Mouse (Mus musculus): ENCODE measurements around the gene Gm44503.

DNA sequence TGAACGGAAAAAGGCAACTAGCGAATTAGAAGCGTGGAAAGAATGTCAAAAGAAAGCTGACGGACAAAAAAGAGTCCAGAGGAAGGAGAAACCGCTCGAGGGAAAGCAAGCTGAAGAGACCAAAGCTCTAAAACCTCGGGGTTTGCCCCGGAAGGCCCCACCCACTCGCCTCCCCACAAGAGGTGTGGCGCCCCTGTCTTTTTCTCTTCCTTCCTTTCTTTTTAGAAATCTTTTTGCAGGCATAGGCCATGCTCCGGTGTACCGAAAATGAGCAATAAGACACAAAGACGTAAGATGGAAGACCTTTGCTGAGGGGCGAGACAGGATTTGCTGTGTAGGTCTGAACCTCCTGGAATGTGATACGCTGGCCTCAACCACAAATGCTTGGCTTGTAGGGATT is 3.3 kb downstream of the Gm44503 start:
- no peak for TF ChIP-seq POLR2A (IDR thresholded peaks at IDR 0.05; ENCODE audit: insufficient read depth, low read depth, low read length)
- TF ChIP-seq CTCF (IDR thresholded peaks at IDR 0.05; ENCODE audit: insufficient read depth, low read depth, low read length) = no peak

Measured in olfactory bulb, adult 2 months (tissue).